Mouse (Mus musculus): Measurements from ENCODE around the gene Arhgef12. TPM values are rescaled to one million over a fixed set of nuclear protein-coding genes. Genes with fewer than 3 reads are reported as not detected.

The Arhgef12 gene
- polyA plus RNA-seq, 1 experiment from 2014 or later: 8.4 TPM

DNA sequence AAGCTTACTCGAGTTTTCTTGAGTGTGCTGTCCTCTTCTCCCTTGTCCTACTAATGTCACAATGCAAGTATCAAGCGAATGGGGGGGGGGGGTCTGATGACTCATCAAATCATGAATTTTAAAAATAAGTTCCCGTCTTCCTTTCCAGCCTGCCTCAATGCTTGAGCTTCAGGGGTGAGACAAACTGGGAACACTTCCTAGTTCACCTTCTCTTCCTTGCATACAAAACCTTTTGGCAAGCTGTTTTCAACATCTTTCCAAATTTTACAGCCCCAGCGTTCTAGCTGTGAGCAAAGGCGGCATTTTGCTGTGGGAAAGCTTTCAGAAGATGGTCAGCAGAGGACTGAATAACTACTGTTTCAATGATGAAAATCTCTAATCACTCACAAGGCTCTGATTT is 516 bp upstream of the Arhgef12 start:
- H3K9ac ChIP-seq: no peak overlapping the region
- H3K9me3 ChIP-seq (replicated peaks): no peaks in the 10 kb centered on the region
- H3K4me2 ChIP-seq: no peak overlapping the region
- H3K36me3 ChIP-seq: no peaks in the 10 kb centered on the region
- 46% methylated on average over 5 of the region's 5 CpGs for WGBS (ENCODE audit: insufficient replicate concordance)
- no peak for ATAC-seq
- H3K27me3 ChIP-seq (replicated peaks): peaks cover 70% of the 10 kb centered on the region
- peaks cover 30% of the 10 kb centered on the region for H3K4me1 ChIP-seq
- no peak overlapping the region for H3K27ac ChIP-seq
- no peak overlapping the region for H3K4me3 ChIP-seq

DNA sequence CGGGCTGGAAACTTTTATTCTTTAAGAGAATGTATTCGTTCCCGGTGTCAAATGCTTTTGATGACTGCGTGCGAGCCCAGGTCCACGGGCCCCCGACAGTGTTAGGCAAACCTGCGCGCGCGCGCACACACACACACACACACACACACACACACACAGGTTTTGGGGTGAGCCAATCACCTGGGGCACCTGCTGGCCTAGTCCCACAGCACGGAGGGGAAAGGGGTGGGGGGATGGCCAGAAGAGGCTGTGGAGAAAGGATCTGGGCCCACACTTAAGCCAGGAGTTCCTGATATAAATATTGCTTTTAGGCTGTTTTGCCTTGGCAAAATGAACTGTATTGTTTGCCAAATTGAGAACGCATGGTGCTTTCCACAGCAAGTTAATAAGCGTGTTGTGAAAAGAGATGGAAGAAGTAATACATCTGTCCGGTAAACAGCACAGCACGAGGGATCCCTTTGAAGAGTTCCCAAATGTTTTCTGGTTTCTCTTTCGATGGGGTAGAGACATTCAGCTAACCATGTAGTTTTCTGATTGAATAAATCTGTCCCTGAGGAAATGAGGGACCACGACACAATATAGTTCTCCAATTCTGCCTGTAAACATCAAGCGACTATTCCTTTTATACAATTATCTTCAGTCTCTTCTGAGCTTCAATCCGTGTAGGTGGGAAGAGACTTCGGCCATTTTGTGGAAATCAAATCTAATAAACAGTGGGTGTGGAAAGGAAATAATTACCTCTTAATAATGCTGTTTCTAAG is 433 bp downstream of the Arhgef12 start:
- Histone ChIP-seq H3K4me1 (peaks cover 39% of the 10 kb centered on the region), H3K36me3 (no peaks in the 10 kb centered on the region), H3K4me2 (peak overlapping the region; percentile 81), H3K27me3 (replicated peaks) (peaks cover 61% of the 10 kb centered on the region), H3K9ac (peak overlapping the region; percentile 94), H3K4me3 (peak overlapping the region; percentile 91), H3K27ac (peak overlapping the region; percentile 97), H3K9me3 (replicated peaks) (no peaks in the 10 kb centered on the region)
- 22% methylated on average over 22 of the region's 22 CpGs for WGBS (ENCODE audit: insufficient replicate concordance)
- ATAC-seq: no peak

DNA sequence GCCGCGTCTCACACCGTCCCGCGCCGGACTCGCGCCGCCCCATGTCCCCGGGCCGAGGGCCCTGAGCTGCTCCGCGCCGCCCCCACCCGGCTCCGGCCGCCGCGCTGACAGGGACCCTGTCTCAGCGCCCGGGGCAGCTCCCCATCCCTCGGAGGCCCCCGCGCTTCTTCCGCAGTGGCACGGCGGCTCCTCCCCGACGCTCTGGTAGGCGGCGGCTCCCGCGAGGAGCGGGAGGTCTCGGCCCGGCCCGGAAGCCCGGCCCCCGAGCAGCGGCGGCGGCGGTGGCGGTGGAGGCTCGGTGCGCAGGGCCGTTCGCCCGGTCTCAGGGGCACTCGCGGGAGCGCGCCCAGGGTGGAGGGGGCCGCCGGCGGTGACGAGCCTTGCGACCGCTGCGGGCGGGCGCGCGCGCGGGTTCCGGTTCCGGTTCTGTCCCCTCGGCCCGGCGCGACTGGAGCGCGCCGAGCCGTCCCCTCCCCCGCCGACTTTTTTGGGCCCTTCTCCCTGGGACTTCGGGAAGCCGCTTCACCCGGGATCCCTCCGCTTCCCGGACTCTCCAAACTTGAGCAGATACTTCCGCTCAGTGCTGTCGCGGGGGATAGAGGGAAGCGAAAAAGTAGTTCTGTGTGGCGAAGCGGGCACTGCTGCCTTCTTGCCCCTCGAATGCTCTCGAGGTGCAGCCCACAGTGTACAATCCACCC is 1.2 kb downstream of the Arhgef12 start:
- Histone ChIP-seq H3K9ac (peak overlapping the region; percentile 94), H3K36me3 (no peaks in the 10 kb centered on the region), H3K4me3 (peak overlapping the region; percentile 91), H3K4me1 (peaks cover 47% of the 10 kb centered on the region), H3K9me3 (replicated peaks) (no peaks in the 10 kb centered on the region), H3K4me2 (peak overlapping the region; percentile 81), H3K27me3 (replicated peaks) (peaks cover 53% of the 10 kb centered on the region), H3K27ac (peak overlapping the region; percentile 97)
- under 1% methylated on average over 70 of the region's 91 CpGs for WGBS (ENCODE audit: insufficient replicate concordance)
- ATAC-seq: peak; percentile 72

DNA sequence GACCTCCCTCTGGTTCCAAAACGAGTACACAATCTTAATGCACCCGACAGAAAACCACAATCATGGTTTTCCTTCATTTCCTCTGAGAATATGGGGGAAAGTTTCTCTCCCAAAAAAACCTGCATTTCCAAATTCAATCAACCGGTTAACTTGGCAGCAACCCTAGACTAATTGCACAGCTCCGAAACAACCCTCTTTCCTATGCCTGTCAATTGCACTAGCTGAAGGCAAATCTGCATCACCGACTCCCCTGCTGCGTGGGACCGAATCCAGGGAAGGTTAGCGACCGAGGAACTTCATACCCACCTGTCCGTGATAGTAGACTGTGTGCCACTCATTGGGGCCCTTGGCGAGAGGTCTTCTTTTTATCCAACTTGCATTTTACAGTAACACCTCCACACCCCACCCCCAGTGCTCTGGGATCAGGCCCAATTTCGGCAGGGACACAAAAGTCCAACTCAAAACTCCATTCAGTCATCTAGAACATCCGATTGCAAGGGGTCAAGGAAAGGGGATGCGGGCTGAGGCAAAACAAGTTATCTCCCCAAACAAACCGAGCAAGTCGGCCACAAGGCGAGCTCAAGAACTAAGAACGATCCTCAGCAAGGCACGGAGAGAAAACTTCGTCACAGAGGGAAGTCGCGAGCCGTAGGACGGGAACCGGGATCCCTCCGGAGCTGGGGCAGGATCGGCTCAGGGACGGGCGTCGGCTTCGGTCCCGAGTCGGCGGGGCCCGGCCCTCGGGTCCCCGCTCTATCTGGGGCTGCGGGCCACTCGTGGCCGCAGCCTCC is 2.0 kb downstream of the Arhgef12 start:
- WGBS (ENCODE audit: insufficient replicate concordance): 1% methylated on average over 40 of the region's 40 CpGs
- no peaks in the 10 kb centered on the region for H3K9me3 ChIP-seq (replicated peaks)
- H3K9ac ChIP-seq: peak overlapping the region; percentile 94
- peak overlapping the region; percentile 97 for H3K27ac ChIP-seq
- peak; percentile 40; the same call in 1 of the 2 replicates for ATAC-seq
- no peaks in the 10 kb centered on the region for H3K36me3 ChIP-seq
- H3K4me1 ChIP-seq: peaks cover 50% of the 10 kb centered on the region
- H3K27me3 ChIP-seq (replicated peaks): peaks cover 46% of the 10 kb centered on the region
- H3K4me3 ChIP-seq: peak overlapping the region; percentile 91
- H3K4me2 ChIP-seq: peak overlapping the region; percentile 81

DNA sequence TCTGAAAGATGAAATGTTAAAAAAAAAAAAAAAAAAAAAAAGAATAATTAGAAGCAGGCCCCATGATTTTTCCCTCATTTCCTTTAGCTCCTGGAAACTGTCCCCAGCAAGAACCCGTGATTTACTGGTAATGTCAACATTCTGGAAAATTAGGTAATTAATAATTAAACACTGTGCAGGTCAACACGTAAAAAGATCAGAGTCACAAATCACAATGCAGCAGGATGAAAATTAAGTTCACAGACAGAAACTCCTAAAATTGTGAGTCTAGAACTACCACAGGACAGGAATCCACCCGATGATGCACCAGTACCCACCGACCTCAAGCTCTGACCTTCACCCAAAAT is 2.5 kb downstream of the Arhgef12 start:
- Histone ChIP-seq H3K4me2 (peak overlapping the region; percentile 81), H3K4me1 (peaks cover 54% of the 10 kb centered on the region), H3K9ac (peak overlapping the region; percentile 94), H3K36me3 (no peaks in the 10 kb centered on the region), H3K27ac (peak overlapping the region; percentile 97), H3K9me3 (replicated peaks) (no peaks in the 10 kb centered on the region), H3K27me3 (replicated peaks) (peaks cover 40% of the 10 kb centered on the region), H3K4me3 (peak overlapping the region; percentile 91)
- 12% methylated on average over 4 of the region's 4 CpGs for WGBS (ENCODE audit: insufficient replicate concordance)
- ATAC-seq: no peak

DNA sequence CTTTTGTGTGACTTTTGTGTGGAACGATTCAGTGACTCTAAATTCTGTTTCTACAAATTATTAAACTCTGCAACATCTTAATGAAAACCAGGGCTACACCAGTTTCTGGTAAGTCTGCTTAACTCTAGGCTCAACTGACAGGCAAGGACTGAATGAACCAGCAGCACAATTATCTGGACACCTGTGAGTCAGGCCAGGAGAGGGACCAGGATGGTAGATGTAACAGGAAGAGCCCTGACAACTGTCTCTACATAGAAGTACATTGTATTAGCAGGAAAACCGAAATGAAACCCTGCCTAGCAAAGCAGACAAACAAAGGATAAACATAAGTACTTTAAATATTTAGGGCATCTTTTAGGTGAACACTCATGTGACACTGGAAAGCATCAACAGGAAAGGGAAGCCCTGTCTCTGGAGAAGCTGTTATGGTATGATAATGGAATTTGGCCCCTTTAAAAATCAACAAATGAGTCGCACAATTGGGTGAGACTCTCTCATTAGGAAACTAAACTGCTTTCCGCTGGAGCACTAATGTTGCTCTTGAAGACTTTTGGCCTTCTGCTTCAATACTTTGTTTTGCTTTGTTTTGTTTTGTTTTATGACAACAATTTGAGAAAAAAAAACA is 3.3 kb downstream of the Arhgef12 start:
- no peaks in the 10 kb centered on the region for H3K36me3 ChIP-seq
- H3K9me3 ChIP-seq (replicated peaks): no peaks in the 10 kb centered on the region
- peak overlapping the region; percentile 97 for H3K27ac ChIP-seq
- H3K4me1 ChIP-seq: peaks cover 56% of the 10 kb centered on the region
- no peak for ATAC-seq
- peaks cover 33% of the 10 kb centered on the region for H3K27me3 ChIP-seq (replicated peaks)
- peak overlapping the region; percentile 91 for H3K4me3 ChIP-seq
- peak overlapping the region; percentile 81 for H3K4me2 ChIP-seq
- WGBS (ENCODE audit: insufficient replicate concordance): 34% methylated on average over 4 of the region's 4 CpGs
- H3K9ac ChIP-seq: peak overlapping the region; percentile 94

DNA sequence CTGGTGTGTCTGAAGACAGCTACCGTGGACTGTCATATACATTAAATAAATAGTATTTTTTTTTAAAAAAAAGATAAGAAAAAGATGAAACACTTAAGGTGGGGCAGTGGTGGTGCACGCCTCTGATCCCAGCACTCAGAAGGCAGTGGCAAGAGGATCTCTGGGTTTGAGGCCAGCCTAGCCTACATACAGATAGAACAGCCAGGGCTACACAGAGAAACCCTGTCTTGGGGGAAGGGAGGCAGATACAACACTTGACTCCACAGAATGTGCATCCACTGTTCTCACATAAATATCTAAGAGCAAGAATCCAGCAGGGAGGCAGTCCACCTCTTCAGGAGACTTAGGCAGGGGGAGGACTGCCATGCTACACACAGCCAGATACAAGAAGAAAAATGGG is 4.1 kb downstream of the Arhgef12 start:
- Histone ChIP-seq H3K4me2 (peak overlapping the region; percentile 81), H3K36me3 (no peaks in the 10 kb centered on the region), H3K27ac (peak overlapping the region; percentile 97), H3K27me3 (replicated peaks) (peaks cover 26% of the 10 kb centered on the region), H3K9me3 (replicated peaks) (no peaks in the 10 kb centered on the region), H3K9ac (peak overlapping the region; percentile 94), H3K4me1 (peaks cover 61% of the 10 kb centered on the region), H3K4me3 (peak overlapping the region; percentile 91)
- WGBS (ENCODE audit: insufficient replicate concordance): 58% methylated on average over 2 of the region's 2 CpGs
- ATAC-seq: 0 out of 2 replicates have a peak, but pooled peaks have one; percentile 26

DNA sequence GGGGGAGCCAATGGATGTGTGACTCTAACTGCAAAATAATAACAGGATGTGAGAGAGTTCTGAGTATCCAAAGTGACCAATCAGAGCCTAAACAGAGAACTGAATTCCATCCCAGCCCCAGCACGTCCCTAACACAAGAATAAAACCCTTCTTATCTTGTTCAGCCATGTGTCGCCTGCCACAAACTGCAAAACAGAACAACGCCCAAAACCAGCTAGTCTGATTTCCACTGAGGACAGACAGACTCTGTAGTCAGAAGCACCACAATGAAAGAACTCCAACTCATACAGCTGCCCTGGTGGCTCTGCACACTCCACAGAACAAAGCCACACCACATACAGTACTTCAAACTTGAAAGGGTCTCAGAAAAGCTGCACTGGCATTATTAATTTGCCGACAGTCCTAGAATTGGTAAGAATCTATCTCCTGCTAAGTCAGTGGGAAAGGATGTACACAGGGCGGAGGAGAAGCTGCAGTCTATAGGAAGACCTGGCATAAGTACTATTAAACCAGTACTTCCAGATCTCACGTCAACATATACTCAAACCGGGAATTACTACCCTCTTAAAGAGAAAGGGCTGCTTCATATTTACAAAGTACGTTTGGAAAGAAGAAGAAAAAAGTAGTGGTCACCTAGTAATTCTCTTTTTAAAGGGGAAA is 5.0 kb downstream of the Arhgef12 start:
- ATAC-seq: peak; percentile 89
- Histone ChIP-seq H3K9me3 (replicated peaks) (no peaks in the 10 kb centered on the region), H3K27ac (peak overlapping the region; percentile 97), H3K36me3 (no peaks in the 10 kb centered on the region), H3K4me3 (peak overlapping the region; percentile 91), H3K9ac (peak overlapping the region; percentile 94), H3K4me1 (peaks cover 66% of the 10 kb centered on the region), H3K4me2 (peak overlapping the region; percentile 81), H3K27me3 (replicated peaks) (peaks cover 20% of the 10 kb centered on the region)
- 23% methylated on average over 8 of the region's 8 CpGs for WGBS (ENCODE audit: insufficient replicate concordance)

DNA sequence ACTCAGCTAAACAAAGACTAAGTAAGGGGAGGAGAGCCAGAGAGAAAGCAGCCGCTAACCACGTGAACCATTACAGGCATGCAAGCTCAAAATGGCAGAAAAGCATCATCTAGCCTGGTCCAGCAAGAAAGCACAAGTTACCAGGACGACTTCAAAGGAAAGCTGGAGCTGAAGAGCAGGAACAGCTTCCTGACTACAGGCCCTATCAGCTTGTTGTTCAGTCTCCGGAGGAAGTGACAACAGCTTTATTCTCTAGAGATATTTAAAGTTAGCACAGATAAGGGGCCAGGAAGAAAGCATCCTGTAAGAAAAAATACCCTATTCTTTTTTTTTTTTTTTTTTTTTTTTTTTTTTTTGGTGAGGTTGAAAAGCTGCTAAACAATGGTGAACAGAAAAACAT is 8.1 kb downstream of the Arhgef12 start:
- no peak for ATAC-seq
- Histone ChIP-seq H3K9me3 (replicated peaks) (no peaks in the 10 kb centered on the region), H3K27ac (no peak overlapping the region), H3K4me1 (peaks cover 62% of the 10 kb centered on the region), H3K36me3 (no peaks in the 10 kb centered on the region), H3K4me2 (0 out of 2 replicates have a peak overlapping the region, but pooled peaks have one; percentile 16), H3K27me3 (replicated peaks) (peaks cover 11% of the 10 kb centered on the region; the same call in 1 of the 2 replicates), H3K9ac (no peak overlapping the region), H3K4me3 (no peak overlapping the region)
- 22% methylated on average over 4 of the region's 4 CpGs for WGBS (ENCODE audit: insufficient replicate concordance)

DNA sequence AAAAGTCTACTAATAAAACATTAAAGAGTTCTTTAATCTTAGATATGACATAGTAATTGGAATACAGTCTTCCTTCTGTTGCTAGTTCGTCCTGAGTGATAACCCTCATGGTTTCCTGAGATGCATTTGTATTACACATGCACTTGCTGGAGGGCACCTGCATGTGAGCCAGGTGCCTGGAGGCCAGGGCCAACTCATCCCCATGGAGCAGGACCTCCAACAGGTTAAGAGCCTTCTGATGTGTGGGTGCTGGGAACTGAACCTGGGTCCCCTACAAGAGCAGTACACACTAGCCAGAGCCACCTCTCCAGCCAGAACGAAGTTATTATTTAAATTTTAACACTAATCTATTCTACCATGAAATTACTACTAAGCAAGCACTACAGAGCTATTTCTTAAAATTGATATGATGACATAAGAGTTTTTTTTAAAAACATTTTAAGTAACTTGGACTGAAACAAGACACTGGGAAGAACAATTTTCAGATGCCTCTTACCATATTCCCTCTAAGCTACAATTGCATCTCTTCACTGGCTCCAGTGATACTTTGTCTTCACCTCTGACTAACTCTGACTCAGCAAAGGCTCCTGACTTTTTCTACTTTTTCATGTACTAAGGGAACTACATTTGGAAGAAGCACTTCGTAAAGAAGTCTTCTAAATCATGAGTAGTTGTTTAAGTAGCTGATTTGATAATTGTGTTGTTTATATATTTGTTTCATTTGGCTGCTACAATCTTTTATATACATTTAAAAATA is 9.1 kb downstream of the Arhgef12 start:
- H3K4me1 ChIP-seq: peaks cover 52% of the 10 kb centered on the region
- H3K4me3 ChIP-seq: no peak overlapping the region
- no peak overlapping the region for H3K9ac ChIP-seq
- no peaks in the 10 kb centered on the region for H3K36me3 ChIP-seq
- H3K4me2 ChIP-seq: no peak overlapping the region
- peaks cover 17% of the 10 kb centered on the region; the same call in 1 of the 2 replicates for H3K27me3 ChIP-seq (replicated peaks)
- no peaks in the 10 kb centered on the region for H3K9me3 ChIP-seq (replicated peaks)
- WGBS (ENCODE audit: insufficient replicate concordance): 71% methylated on average over 3 of the region's 3 CpGs
- ATAC-seq: no peak
- H3K27ac ChIP-seq: no peak overlapping the region

DNA sequence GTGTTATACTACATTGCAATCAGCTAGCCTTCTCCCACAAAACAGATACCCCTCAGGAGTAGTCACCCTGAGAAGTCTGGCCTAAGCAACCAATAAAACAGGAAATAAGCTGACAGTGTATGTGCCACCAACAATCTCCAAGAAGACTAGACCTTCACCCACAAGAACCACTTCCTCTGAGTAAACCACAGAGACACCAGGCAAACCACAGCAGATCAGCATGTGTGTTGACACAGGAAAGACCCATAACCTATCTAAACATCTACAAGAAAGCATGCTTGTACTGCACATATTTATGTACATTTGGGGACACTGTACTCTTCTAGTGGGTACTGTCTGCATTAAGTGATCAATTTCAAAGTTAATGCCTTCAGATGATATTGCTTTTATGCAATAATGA is 10.7 kb downstream of the Arhgef12 start:
- H3K9me3 ChIP-seq (replicated peaks): no peaks in the 10 kb centered on the region
- H3K9ac ChIP-seq: no peak overlapping the region
- ATAC-seq: no peak
- H3K27me3 ChIP-seq (replicated peaks): peaks cover 25% of the 10 kb centered on the region
- no peak overlapping the region for H3K4me2 ChIP-seq
- H3K36me3 ChIP-seq: no peaks in the 10 kb centered on the region
- H3K4me3 ChIP-seq: no peak overlapping the region
- H3K4me1 ChIP-seq: peaks cover 46% of the 10 kb centered on the region
- no peak overlapping the region for H3K27ac ChIP-seq

Data from liver, embryonic 12.5 days (tissue).